Mouse (Mus musculus): ENCODE measurements around the gene Vmn1r31.

Vmn1r31 gene

DNA sequence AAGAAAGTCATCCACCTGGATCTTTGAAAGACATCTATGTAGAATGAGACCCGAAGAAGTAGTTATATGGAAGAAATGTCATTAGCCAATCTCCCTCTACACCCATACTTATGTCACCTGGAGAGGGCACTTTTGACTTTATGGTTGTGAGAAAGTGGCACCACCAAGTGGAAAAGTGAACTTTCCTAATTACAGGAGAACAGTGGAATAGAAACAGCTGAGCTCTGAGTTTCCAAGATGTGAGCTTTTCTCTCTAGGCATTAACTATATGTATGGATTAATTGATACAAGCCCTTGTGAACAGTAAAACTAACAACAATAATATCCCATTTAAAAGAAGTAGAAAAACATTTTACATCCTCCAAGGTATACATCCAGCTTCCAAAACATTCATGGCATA is at the start of gene Vmn1r31:
Gene Vmn1r31, minus strand, starts transcription at position 101 of the 400 bp plus-strand sequence.
- DNase-seq (ENCODE audit: extremely low read depth, low read depth) = no peak

DNA sequence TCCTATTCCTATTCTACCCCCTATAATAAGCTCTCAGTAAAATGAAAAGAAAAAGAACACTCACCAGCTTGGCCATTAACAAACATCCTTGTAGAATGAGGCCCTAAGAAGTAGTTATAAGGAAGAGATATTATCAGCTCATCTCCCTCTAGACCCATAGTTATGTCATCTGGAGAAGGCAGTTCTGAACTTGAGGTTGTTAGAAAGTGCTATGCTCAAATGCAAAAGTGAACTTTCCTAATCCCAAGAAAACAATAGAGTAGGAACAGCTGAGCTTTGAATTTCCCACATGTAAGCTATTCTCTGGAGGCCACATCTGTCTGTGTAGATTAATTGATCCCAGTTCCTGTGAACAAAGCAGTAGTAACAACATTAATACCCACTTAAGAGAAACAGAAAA is 31.8 kb downstream of the Vmn1r31 start, which contains the start of gene Vmn1r30:
Gene Vmn1r30, minus strand, starts transcription at position 101 of the 400 bp plus-strand sequence.
- no peak for DNase-seq (ENCODE audit: extremely low read depth, low read depth)
